Mouse (Mus musculus): Measurements from ENCODE around the gene Eps15l1. TPM values are rescaled to one million over a fixed set of nuclear protein-coding genes. Genes with fewer than 3 reads are reported as not detected.

The Eps15l1 gene
- total and polyA plus RNA-seq, 2 experiments from 2014 or later = 45.5 to 66.0 TPM

- DNase-seq (ENCODE audit: low spot score) = no peak
- H3K4me1 ChIP-seq (ENCODE audit: insufficient read depth, low read length) = no peaks in the 10 kb centered on the region
- H3K36me3 ChIP-seq (ENCODE audit: insufficient read depth, low read length) = no peaks in the 10 kb centered on the region
- peaks cover 17% of the 10 kb centered on the region for H3K27me3 ChIP-seq (ENCODE audit: insufficient read depth, low read length)
- H3K27ac ChIP-seq = no peak overlapping the region
- no peak overlapping the region for H3K9ac ChIP-seq (replicated peaks; ENCODE audit: low read length)
- no peak for TF ChIP-seq CTCF (IDR thresholded peaks at IDR 0.05; ENCODE audit: low read depth)
- no peaks in the 10 kb centered on the region for H3K9me3 ChIP-seq (ENCODE audit: low read length)
- H3K4me2 ChIP-seq (ENCODE audit: low read depth, low read length) = no peak overlapping the region
- 83% methylated on average over 10 of the region's 10 CpGs for WGBS
- no peak overlapping the region for H3K4me3 ChIP-seq (ENCODE audit: low read length)
- no peak for ATAC-seq
These were observed 97.1 kb downstream of the Eps15l1 start for GRCm38 (mm10) chr8:72324036-72324706.

GRCm38 (mm10) chr8:72323131-72323725 is 98.0 kb downstream of the Eps15l1 start:
- H3K4me3 ChIP-seq (ENCODE audit: low read length) = no peak overlapping the region
- no peaks in the 10 kb centered on the region for H3K9me3 ChIP-seq (ENCODE audit: low read length)
- peaks cover 20% of the 10 kb centered on the region for H3K27me3 ChIP-seq (ENCODE audit: insufficient read depth, low read length)
- H3K27ac ChIP-seq = no peak overlapping the region
- TF ChIP-seq CTCF (IDR thresholded peaks at IDR 0.05; ENCODE audit: low read depth) = no peak
- no peak overlapping the region for H3K9ac ChIP-seq (replicated peaks; ENCODE audit: low read length)
- WGBS = 66% methylated on average over 6 of the region's 6 CpGs
- no peak for DNase-seq (ENCODE audit: low spot score)
- H3K36me3 ChIP-seq (ENCODE audit: insufficient read depth, low read length) = no peaks in the 10 kb centered on the region
- no peak for ATAC-seq
- H3K4me2 ChIP-seq (ENCODE audit: low read depth, low read length) = no peak overlapping the region
- no peaks in the 10 kb centered on the region for H3K4me1 ChIP-seq (ENCODE audit: insufficient read depth, low read length)

- no peak for TF ChIP-seq CTCF (IDR thresholded peaks at IDR 0.05; ENCODE audit: low read depth)
- Histone ChIP-seq H3K27me3 (ENCODE audit: insufficient read depth, low read length) (peaks cover 20% of the 10 kb centered on the region), H3K4me1 (ENCODE audit: insufficient read depth, low read length) (no peaks in the 10 kb centered on the region), H3K27ac (no peak overlapping the region), H3K9ac (replicated peaks; ENCODE audit: low read length) (no peak overlapping the region), H3K9me3 (ENCODE audit: low read length) (no peaks in the 10 kb centered on the region), H3K4me3 (ENCODE audit: low read length) (no peak overlapping the region), H3K4me2 (ENCODE audit: low read depth, low read length) (no peak overlapping the region), H3K36me3 (ENCODE audit: insufficient read depth, low read length) (no peaks in the 10 kb centered on the region)
- ATAC-seq = no peak
- no peak for DNase-seq (ENCODE audit: low spot score)
- WGBS = 74% methylated on average over 7 of the region's 7 CpGs
These were observed 98.8 kb downstream of the Eps15l1 start for GRCm38 (mm10) chr8:72322471-72322889.

- DNase-seq (ENCODE audit: low spot score) (no peak), ATAC-seq (no peak)
- H3K4me3 ChIP-seq (ENCODE audit: low read length) = no peak overlapping the region
These were observed 99.4 kb downstream of the Eps15l1 start for GRCm38 (mm10) chr8:72321635-72322441.

GRCm38 (mm10) chr8:72320803-72321583 is 100.3 kb downstream of the Eps15l1 start:
- H3K4me3 ChIP-seq (ENCODE audit: low read length) = peak overlapping the region; percentile 53
- H3K9me3 ChIP-seq (ENCODE audit: low read length) = no peaks in the 10 kb centered on the region
- TF ChIP-seq CTCF (IDR thresholded peaks at IDR 0.05; ENCODE audit: low read depth) = no peak
- H3K4me2 ChIP-seq (ENCODE audit: low read depth, low read length) = peak overlapping the region; percentile 81; the same call in 1 of the 2 replicates
- no peaks in the 10 kb centered on the region for H3K36me3 ChIP-seq (ENCODE audit: insufficient read depth, low read length)
- H3K9ac ChIP-seq (replicated peaks; ENCODE audit: low read length) = no peak overlapping the region
- 64% methylated on average over 25 of the region's 25 CpGs for WGBS
- DNase-seq (ENCODE audit: low spot score) (no peak), ATAC-seq (no peak)
- H3K27me3 ChIP-seq (ENCODE audit: insufficient read depth, low read length) = peaks cover 20% of the 10 kb centered on the region
- no peak overlapping the region for H3K27ac ChIP-seq
- no peaks in the 10 kb centered on the region for H3K4me1 ChIP-seq (ENCODE audit: insufficient read depth, low read length)

More at GRCm38 (mm10) chr8:72321635-72322441, 99.4 kb downstream of the Eps15l1 start:
- Histone ChIP-seq H3K4me2 (ENCODE audit: low read depth, low read length) (peak overlapping the region; percentile 81; the same call in 1 of the 2 replicates), H3K36me3 (ENCODE audit: insufficient read depth, low read length) (no peaks in the 10 kb centered on the region), H3K27ac (no peak overlapping the region), H3K27me3 (ENCODE audit: insufficient read depth, low read length) (peaks cover 20% of the 10 kb centered on the region), H3K9me3 (ENCODE audit: low read length) (no peaks in the 10 kb centered on the region), H3K9ac (replicated peaks; ENCODE audit: low read length) (no peak overlapping the region), H3K4me1 (ENCODE audit: insufficient read depth, low read length) (no peaks in the 10 kb centered on the region)
- TF ChIP-seq CTCF (IDR thresholded peaks at IDR 0.05; ENCODE audit: low read depth) = no peak
- WGBS = 92% methylated on average over 20 of the region's 20 CpGs
